Mouse (Mus musculus) lung, adult 2 months (tissue): ENCODE data around the gene Klhl30.

Source experiments
- CTCF ChIP-seq: fragments of 200-500 bp; IDR thresholded peaks from 2 replicates; pipeline ENCODE4 v1.5.1; 2011; ENCODE audit warnings: mild to moderate bottlenecking, low read length, control low read depth; ENCODE audit not compliant: insufficient read depth
- POLR2A ChIP-seq: fragments of 200-500 bp; IDR thresholded peaks from 2 replicates; pipeline ENCODE4 v1.6.1; 2011; ENCODE audit warnings: low read depth, mild to moderate bottlenecking, control low read depth, low read length, borderline replicate concordance; ENCODE audit errors: extremely low read depth

DNA sequence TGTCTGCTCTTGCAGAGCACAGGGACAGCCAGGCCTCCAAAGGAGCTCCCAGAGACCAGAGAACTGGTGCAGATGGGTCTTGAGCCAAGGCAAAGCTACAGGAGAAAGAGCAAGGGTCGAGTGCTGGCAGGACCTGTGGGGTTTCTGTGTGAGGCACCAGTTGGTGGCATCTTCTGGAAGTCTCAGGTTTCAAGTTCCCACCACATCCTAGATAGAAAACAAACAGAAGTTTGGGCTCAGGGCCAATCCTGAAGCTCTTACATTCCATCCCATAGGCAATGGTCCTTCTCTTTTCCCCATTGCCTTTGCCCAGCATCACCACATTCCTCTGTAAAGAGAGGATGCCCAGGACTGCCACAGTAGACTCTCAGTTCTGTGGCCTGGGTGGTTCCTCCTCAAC lies 54.2 kb downstream of the Klhl30 start:
- TF ChIP-seq CTCF = no peak
- no peak for TF ChIP-seq POLR2A
